Mouse (Mus musculus) adrenal gland, postnatal 14 days (tissue): ENCODE data around the gene AI661453. TPM values are rescaled to one million over a fixed set of nuclear protein-coding genes. Genes with fewer than 3 reads are reported as not detected.
A peak's percentile ranks its signal among the peaks of the same experiment; 100 is the strongest.

Experiments used
- DNase-seq: peaks from one replicate; pipeline ENCODE4 v3.0.0; 2021; ENCODE audit warnings: mixed read lengths
- total RNA-seq: library from RNA; stranded (reverse); gene quantifications from 2 replicates; pipeline ENCODE4 v1.2.3, GENCODE M21; 2021

AI661453 gene
- total RNA-seq, 1 experiment from 2014 or later: 1.7 TPM

GRCm38 (mm10) chr17:47467659-47468058 lies 31.2 kb downstream of the AI661453 start:
- DNase-seq: no peak

- no peak for DNase-seq
Observed at GRCm38 (mm10) chr17:47468063-47468462, 31.6 kb downstream of the AI661453 start.

DNA sequence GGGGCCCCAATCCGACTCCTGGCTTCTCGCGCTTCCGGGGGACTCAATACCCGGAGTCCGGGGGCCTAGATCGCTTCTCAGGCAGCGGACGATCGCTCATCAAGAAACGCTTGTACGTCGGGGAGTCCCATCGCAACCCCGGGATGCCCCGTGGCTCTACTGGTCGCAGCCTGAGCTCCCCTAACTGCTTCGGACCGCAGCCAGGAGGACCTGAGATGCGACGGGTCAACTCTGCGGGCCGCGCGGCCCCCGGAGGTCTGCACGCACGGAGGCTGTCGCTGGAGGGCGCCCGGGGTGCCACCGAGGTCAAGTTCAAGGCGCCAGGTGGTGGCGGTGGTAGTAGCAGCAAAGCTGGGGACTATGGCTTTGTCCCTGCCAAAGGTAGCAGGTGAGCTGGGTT lies 32.1 kb downstream of the AI661453 start:
- DNase-seq: peak; percentile 34

- DNase-seq: no peak
Observed at GRCm38 (mm10) chr17:47469642-47470041, 33.2 kb downstream of the AI661453 start.

GRCm38 (mm10) chr17:47470121-47470520 lies 33.7 kb downstream of the AI661453 start:
- no peak for DNase-seq

GRCm38 (mm10) chr17:47470686-47471085 lies 34.3 kb downstream of the AI661453 start:
- DNase-seq: no peak

GRCm38 (mm10) chr17:47472435-47473350 lies 36.3 kb downstream of the AI661453 start:
- DNase-seq: no peak

DNA sequence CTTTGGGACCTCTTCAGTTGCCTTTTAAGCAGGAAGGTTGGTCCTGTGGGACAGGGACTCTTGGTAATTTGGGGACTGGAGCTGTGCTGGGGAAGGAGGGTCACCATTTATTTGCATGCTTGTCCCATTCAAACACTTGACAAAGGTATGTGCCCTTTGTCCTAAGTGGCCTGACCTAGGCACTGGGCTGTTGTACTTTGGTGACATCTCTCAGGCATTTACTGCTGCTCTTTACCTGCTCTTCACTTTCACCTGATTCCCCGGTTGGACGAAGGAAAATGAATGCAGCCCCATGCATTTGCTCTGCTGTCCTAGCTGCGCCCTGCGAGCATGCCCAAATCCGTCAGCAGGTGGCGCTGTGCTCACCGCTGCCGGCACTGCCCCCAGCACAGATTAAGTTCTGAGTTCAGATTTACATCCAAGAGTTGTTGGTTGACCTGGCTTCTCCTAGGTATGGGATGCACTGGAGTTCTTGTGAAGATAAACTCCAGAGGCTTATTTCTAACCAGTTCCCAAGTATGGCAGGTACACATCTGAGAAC lies 37.1 kb downstream of the AI661453 start:
- peak; percentile 76 for DNase-seq

DNA sequence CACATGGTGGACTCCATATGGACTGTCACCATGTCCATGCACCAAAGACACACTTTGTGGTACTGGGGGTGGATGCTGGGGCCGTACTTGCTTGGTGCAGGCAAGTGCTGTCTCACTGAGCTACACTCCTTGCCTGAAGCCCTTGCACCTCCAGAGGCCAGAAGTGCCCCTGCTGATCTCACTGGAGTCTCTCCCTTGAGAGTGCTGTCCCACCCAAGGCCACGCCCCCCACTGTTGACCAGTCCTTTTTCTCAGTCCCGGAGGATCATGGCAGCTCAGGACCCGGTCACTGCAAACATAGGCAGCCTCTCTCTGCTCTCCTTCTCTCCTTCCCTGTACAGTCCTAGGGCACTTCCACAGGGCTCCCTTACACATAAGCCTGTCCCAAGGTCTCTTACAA lies 37.8 kb downstream of the AI661453 start:
- DNase-seq: no peak

DNA sequence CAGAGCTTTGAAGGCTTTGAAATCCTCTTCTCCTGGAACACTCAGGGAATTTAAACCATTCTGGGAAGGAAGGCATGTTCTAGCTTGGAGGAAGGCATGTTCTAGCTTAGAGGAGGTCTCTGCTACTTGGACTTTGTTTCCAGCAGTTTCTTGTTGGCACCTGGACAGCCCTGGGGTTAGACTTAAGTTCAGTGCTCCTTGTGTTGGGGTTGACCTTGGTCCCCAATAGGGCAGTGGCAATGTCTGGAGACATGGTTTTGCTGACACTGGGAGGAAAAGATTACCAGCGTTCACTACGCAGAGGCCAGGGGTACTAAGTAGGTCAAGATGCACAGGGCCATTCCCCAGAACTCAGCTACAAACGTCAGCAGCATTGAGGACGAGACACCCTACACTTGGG lies 38.8 kb downstream of the AI661453 start:
- no peak for DNase-seq

DNA sequence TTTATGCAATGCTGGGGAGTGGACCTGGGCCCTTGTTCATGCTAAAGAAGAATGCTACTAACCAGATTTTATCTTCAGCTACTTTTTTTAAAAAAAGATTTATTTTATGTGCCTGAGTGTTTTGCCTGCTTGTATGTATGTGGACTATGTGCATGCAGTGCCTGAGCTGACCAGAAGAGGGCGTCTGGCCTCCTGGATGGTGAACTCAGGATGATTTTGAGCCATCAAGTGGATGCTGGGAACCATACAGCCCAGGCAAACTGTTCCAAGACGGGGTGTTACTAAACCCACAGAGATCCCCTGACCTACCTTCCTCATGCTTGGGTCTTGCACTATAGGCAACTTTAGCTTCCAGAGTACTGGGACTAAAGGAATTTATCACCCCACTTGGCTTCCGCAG lies 39.3 kb downstream of the AI661453 start:
- peak; percentile 34 for DNase-seq

GRCm38 (mm10) chr17:47479887-47480286 lies 43.5 kb downstream of the AI661453 start:
- DNase-seq: no peak

- DNase-seq: peak; percentile 87
Observed at GRCm38 (mm10) chr17:47482401-47482800, 46.0 kb downstream of the AI661453 start.

GRCm38 (mm10) chr17:47484241-47484921 lies 48.0 kb downstream of the AI661453 start:
- peak; percentile 41 for DNase-seq

DNA sequence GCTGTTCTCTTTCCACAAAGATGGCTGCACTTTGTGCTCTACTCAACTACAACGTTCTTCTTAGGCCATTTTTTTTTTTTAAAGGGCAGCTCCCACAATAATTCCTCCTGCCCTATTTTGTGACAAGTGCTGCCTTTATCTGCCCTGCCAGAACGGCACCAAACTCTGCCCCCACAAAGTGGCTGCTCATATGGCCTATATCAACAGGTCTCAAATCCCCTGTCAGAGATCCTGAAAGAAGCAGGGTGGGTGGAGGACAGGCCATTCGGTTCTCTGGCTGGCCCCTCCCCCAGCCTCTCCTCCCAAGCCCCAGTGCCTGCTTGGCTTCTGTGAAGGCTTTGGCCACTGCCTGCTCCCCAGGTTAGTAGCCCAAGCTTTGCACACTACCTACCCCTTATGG lies 48.6 kb downstream of the AI661453 start:
- DNase-seq: no peak

DNA sequence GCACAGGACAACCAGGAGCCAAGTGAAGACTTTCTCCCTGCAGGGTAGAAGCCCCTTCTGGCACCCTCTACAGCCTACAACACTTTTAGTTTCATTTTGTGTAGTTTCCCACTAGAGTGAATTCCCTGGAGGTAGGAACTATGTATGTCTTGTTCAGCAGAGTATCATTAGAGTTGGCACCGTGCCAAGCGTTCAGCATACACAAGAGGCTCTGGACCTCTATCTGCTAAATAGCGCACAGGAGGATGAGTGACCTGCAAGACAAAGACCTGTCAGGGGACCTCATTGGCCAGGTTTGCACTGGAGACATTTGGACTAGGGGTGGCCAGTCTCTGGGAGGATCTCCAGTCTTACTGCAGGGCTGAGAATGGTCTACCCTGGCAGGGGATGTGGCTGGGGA lies 49.4 kb downstream of the AI661453 start:
- DNase-seq: no peak

GRCm38 (mm10) chr17:47490791-47491190 lies 54.4 kb downstream of the AI661453 start:
- DNase-seq: no peak

DNA sequence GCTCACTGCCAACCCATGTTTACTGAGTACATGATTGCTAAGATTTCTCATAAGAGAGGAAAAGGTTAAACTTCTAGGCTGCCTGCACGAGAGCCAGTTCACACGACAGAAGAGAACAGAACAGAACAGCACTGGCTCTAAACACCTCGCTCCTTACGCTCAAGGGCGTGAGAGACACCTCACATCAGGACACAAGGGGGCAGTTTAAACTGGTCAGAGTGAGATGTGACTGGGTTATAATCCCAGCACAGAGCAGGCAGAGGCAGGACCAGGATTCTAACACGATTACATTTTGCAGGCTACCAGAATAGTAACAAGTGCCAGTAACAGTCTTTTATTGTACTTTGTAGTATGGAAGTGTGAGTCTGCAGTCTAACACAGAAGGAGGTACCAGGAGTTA lies 56.3 kb downstream of the AI661453 start:
- no peak for DNase-seq

DNA sequence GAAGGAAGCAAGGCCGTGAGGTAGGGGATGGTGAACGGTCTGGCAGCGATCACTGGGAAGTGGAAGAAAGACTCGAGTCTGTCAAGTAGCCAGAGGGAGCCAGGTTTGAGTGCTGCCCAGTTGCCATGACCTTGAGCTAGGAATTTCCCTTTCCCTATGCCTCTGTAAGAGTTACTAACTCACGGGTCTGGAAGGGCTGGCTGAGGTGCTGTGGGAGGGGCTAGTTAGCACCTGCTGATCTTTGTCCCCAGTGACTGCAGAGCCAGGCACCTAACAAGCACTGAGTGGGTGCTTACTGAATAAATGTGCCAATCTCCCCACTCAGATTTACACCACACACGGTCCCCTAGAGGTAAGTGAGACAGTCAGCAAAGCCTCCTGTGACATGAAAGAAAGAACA lies 57.2 kb downstream of the AI661453 start:
- no peak for DNase-seq

- DNase-seq: no peak
Observed at GRCm38 (mm10) chr17:47494132-47494531, 57.7 kb downstream of the AI661453 start.

DNA sequence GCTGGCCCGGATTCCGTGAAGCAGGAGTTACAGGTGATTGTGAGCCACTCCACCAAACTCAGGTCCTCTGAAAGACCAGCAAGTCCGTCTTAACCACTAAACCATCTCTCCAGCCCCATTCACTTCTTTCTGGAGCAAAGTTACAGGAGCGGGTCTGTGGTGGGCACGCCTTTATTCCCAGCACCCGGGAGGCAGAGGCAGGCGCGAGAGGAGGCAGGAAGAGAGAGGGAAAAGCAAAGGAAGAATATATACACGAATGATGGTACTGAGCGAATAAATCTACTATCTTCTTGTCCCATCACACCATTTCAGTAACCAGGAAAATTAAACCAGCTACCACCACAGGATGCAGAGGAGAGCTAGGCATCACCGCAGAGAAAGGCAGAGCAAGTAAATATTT lies 65.1 kb downstream of the AI661453 start:
- DNase-seq: no peak

DNA sequence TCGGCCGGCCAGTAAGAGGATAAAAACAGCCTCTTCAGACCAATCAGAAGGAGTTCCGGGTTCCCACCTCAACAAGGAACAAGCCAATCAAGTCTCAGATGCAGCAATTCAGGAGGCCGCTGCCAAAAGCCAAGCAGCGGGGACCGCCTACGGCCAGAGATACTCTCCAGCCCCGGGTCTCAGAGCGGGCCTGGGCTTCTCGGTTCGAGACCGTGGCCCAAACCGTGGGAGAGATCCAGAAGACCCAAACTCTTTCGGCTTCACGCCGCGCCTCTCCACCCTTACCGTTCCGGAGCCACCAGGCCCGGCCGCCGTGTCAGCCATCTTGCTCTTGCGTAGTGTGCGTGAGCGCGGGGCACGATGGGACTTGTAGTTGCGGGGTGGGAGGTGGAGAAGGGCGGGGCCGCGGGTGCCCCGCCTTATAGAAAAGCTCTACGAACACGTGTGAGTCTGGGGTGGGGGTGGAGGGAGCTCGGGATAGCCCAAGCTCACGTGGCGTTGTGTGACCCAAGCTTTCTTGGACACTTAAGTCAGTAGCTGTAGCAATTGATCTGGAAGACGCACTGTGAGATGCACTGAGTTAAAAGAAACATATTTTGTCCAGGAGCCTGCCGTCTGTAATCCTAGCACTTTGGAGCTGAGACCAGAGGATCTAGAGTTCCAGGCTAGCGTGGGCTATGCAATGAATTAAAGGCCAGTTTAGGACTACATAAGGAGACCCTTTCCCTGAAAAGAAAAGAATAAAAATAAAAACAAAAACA lies 65.7 kb downstream of the AI661453 start, which contains the start of gene Taf8:
Gene Taf8, minus strand, starts transcription at position 347 of the 761 bp plus-strand sequence.
- peak; percentile 97 for DNase-seq
